Mouse (Mus musculus) A20 (cell line): Measurements from ENCODE around the gene Fam126a.

Experiments used
- DNase-seq: peaks from one replicate; pipeline ENCODE4 v3.0.0-alpha.2; 2011; ENCODE audit warnings: low read depth, low spot score

The Fam126a gene

DNA sequence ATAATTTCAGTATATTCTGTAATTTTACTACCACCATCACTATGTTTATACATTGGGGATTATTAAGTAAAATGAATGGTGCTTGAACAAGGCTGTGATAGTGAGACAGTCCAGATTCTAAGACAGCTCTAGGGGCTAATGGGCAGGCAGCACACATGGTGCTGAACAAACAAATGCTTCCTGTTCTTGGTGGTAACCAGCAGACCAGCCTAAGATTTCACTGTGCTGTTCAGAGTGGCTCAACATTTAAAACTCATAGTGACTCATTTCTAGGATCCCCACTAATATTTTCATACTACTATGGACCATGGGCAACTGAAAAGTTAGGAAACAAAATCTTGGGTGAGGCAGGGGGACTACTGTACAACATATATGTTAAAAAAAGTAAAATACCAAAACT, 10.1 kb upstream of the Fam126a start:
- no peak for DNase-seq

DNA sequence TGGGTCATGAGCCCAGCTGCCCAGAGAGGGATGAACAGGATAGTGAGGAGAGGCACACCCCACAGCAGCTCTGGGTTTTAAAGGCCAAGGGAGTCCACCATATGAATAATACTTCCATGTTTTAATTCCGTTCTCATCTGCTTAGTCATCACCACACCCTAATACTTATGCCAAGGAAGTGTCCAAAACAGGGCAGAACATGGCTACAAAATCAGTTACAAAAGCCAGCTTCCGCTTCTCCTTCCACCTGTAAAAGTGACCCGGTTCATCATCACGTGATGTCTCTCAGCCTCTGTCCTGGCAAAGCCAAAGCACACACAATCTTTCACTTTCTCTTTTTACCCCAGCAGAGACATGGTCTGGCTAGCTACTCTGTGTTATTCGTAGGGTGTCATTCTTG, 8.9 kb upstream of the Fam126a start:
- no peak for DNase-seq

DNA sequence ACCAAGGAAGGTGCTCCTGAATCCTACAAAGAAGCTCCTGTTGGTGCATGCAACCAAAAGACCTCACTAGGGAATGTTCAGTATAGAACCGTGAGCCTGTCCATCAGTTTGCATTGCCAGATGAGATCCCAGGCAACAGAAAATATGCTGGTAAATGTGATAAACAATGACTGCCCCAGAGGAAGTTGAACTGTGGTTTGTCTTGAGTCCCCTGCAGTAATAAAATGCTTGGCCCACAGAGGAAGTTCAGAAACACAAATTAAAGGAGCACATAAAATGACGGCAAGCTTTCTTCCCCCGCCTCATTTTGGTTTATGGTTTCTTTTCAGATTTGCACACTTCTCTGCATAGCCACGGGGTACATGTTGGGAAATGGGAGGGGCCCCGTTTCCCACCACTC, 8.3 kb upstream of the Fam126a start:
- DNase-seq: no peak

DNA sequence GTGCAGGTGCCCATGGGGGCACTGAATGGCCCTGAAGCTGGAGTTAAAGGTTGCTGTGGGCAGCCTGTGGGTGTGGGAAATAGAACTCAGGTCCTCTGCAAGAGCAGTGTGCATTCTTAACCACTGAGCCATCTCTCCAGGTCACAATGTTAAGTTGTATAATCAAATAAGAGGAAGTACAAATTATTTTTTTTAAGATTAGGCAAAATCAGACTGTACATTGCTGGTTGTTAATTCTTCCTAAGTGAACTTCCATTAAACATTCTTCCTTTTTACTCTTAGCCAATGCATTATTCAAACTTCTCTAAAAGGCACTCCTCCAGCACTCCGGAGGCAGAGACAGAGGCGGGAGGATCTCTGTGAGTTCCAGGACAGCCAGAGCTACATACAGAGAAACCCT, 7.7 kb upstream of the Fam126a start:
- no peak for DNase-seq

DNA sequence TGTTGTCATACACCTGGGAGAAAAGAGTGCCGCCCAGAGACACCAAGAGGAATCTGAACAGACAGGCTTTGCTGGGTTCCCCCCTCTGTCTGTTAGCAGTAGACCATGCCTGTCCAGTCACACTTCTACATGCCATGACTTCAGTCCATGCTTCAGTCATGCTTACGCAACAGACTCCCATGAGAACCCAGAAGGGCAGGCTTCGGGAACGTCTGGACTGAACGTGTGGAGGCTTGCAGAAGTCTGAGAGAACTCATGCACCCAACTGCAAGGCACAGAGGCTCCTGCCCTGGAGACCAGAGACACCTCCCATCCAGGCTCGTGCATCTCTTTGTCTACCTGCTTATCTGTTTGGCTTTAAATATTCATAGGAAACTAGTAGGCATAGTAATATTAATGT, 6.2 kb upstream of the Fam126a start:
- DNase-seq: no peak

DNA sequence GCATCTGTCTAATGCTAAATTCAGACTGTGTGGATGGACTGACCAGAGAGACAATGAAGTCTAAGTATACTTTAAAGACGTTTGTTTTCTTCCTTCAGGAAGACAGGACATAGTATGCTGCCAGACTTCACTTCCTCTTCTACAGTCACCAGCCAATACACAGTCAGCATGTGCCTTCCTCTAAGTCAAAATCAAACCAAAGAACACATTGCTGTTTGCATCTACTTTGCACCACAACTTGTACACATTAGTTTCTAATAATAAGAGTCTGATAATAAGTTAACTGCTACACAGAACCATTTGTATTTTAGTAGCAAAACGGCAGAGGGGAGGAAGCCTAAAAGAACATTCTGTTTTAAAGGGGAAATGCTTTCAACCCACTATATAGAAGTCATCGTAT, 4.5 kb upstream of the Fam126a start:
- peak; percentile 63 for DNase-seq

DNA sequence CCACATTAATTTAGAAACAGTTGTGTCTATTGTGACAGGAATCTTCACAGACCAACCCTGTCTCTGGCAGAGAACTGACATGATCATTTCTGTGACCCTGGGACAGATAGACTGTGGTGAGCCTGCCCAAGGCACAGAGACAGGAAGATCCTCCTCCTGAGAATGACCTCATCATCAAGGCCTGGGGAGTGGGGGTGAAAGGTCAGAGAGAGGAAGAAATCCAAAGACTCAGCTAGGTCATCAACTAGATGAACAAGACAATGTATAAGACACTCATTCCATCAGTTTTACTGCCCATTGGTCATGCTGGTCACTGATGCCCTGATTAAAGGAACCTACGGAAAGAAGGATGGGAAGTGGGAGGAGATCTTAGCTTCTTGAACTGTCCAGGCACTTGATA, 3.6 kb upstream of the Fam126a start:
- no peak for DNase-seq

DNA sequence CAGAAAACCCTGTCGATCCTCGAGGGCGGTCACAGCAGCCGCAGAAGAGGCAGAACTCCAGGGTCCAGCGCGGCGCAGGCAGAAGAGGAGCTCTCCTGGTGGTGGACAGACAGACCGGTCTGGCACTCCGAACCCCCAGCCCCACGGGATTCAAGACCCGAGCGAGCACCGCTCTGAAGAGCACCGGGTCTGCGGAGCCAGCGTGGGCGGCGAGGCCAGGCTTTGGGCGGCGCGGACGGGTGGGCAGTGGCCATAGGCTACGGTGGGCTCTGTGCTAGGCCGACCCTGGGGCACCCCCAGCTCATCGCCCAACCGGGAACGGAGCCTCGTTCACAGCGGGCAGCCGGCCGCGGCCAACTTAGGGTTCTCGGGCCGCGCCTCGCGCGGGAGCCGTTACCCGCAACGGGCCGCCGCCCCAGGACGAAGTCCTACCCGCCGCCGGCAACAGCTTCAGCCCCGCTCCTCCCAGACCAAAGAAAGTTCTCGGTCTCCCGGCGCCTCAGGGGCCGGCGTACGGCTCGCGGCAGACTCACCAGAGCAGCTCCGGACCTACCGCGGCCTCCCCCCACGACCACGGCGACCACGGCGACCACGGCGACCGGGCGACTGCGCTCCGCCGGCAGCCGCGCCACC, 428 bp downstream of the Fam126a start:
- DNase-seq: no peak

DNA sequence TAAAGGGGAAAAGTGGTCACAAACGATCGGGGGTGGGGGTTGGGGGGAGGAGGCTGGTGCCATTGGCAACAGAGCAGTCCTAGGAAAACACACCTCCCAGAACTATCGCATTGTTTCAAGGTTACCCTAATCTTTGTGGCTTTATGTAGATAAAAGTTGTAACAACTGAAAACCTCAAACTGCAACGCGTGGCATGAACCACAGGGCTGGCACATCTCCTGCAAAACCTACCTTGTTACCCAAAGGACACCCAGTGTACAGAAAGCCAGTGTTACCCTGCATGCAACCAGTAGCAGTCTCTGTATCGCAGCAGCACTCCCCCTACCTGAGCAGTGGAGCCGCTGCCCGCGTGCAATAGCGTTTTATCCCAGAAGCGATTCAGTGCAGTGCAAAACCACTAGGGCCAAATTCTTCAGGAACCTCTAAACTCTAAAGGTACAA, 1.1 kb downstream of the Fam126a start:
- peak; percentile 82 for DNase-seq

DNA sequence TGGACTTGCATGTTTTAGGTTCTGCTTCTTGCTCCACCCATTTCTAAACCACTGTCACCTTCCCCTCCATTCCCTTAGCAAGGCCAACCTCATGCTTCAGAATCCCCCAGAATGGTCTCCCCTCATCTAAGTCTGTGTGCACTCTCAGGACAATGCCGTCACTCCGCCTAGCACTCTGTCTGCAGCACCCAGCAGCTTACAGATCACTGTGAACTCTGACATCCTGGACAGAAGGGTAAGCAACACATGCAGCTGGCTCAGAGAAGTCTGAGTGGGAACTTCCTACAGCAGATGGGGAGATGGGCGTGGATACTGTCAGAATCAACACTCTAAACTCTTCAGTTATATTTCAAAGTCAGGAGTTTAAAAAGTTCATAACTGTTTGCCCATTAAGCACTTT, 5.5 kb downstream of the Fam126a start:
- DNase-seq: no peak

DNA sequence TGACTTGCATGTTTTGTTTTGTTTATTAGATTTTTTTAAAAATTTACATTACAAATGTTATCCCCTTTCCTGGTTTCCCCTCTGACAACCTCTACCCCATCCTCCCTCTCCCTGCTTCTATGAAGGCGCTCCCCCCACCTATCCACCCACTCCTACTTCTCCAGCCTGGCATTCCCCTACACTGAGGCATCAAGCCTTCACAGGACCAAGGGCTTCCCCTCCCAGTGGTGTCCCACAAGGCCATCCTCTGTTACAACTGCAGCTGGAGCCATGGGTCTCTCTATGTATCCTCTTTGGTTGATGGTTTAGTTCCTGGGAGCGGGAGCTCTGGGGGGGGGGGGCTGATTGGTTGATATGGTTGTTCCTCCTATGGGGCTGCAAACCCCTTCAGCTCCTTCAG, 7.3 kb downstream of the Fam126a start:
- DNase-seq: no peak

DNA sequence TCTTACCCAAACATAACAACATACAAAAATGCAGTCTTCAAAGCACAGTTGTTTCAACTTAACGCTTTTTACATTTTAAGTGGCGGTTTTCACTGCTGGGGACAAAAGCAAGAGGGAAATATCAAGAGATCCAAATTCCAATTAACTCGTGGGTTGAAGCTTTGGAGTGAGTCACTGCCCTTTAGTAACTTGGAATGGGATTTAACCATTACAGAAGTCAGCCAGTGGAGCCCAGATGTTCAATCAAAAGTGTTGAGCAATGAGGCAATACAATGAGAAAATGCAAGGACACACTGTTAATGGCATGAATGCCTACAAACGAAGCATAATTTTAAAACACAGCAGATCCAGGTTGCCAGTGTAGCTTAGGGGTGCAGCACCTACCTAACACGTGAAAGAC, 8.8 kb downstream of the Fam126a start:
- DNase-seq: no peak

DNA sequence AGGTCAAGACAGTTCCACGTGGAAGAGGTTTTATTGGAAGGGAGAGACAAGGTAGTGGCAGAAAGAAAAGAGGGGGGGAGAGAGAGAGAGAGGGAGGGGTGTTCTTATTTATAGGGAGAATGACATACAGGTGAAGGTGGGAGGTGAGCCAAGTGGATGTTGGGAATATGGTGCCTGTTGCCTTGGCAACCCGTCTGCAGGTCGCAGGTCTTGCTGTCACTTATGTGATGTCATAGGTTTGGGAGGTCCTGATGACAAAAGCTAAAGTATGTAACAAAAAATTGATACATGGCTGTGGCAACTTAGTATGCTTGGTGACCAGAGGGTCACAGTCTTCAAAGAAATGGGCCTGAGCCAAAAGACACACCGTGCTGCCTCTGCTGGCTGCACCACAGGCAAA, 10.1 kb downstream of the Fam126a start:
- DNase-seq: no peak

DNA sequence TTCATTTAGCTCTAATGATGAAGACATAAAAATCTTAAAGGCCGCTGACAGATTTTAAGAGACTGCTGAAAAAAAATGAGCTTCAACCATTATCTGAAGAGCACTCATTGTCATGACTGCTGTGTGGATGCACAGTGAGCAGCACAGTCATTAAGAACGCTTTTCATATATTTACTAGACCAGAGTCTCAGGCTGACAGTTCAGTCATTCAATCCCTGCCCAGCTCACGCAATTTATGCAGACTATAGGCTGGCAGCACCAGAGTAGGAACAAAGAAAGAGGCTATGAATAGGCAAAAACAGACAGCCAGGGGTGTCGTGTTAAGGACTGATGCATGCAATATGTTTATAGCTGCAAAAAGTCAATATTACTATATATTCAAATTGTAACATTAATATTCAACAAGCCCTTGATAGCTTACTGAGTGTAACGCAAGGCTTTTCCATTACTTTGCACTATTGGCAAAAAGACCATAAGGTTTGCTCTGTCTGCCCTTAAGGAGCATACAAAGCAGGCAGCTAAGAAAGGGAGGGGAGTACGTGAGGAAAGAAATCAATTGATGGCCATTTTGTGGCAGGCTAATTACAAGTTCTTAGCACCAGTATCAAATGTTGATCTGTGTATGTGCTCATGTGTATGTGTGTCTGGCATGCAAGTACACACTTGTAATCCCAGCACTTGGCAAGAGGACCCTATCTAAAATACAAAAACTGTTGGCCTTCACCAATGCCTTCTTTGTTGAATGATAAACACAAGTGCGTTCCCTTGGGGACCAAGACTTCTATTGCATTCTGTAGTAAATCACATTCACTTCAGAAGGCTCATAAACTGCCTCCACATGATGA, 10.9 kb downstream of the Fam126a start:
- no peak for DNase-seq

DNA sequence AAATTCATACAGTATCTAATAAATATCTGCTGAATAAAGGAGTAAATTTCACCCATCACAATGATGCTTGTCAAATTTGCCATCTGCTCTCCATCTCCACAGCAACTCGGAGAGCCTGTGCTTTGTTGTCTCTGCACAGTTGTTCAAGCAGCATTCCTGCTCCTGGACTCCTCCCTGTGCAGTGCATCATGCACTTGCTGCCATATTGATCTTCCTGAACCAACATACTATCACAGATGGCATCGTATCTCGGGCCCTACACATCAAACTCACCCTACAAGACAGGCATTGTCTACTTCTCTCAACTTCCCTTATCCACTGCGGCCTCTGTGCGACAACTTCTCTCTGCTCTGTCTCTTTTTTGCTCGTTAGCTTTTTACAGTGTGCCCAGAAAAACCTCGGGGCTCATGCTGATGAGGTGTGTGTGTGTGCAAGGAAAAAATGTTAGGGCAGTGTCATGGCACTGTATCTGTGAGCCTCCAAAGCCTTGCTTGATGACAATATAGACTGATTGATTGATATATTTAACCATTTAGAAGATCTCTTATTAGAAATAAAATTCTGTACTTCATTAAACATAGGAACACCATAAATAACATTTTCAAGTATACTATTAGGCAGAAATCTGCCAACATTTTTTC, 11.7 kb downstream of the Fam126a start:
- no peak for DNase-seq

DNA sequence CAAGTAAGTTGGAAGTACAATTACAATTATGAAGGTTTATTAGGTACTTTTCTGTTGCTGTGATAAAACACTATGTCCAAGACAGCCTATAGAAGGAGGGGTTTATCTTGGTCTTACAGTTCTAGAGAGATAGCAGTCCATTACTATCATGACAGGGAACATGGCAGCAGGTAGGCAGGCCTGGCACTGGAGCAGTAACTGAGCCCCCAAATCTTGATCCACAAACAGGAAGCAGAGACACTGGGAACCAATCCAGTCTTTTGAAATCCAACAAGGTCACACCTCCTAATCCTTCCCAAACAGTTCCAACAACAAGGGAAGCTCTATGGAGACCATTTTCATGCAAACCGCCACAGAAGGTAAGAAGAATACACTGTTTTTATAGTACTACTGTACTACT, 13.6 kb downstream of the Fam126a start:
- DNase-seq: no peak

DNA sequence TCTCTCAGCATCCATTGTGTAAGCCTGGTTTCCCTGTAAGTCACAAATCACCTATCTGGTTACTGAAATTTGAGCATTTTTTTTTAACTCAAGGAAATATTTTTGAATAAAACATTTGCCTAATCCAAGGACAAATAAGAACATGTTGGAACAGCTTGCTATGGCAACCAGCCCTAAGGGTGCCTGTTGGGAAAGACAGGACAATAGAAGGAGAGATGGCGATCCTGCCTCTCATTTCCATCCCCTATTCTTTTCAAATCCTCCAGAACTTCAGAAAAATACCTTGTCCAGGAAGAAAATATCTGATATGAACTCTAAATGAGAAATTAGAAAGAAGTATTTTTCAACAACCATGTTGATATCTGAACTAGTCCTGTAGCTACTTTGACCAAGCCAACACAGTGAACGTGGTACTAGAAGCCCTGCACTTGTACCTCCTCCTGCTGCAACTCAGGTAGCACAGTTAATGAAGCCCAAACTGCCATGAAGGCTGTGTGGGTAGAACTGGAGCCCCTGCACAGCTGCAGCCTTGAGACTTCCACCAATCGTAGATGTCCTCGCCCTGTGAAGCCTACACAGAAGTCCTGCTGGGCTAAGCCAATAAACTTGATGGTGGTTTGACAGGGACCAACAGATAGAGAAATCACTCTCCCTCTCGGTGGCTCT, 17.0 kb downstream of the Fam126a start:
- DNase-seq: no peak

DNA sequence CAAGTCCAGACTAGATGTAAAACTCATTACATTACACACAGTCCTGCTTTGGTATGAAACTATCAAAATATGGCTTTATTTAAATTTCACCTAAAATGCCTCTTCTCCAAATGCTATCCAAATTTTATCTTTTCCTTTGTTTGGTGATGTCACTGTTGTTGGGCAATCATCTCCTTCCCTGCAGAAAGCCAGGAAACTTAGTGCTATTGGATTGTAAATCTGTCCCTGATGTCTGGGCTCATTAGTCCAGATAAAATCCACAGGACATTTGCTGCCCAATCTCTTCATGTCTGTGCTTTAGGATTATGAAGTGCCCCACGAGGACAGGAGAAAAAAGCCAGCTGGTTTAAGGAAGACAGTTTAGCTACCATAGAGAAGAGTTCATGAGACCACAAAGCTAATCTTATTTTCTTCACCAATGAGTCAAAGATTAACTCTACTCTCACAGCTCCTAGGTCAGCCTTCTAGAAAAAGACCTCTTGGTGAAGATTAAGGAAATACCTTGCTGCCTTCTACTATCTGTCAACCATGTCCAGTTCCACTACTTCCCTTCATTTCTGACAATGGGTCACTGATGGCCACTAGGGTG, 31.3 kb downstream of the Fam126a start:
- DNase-seq: no peak

DNA sequence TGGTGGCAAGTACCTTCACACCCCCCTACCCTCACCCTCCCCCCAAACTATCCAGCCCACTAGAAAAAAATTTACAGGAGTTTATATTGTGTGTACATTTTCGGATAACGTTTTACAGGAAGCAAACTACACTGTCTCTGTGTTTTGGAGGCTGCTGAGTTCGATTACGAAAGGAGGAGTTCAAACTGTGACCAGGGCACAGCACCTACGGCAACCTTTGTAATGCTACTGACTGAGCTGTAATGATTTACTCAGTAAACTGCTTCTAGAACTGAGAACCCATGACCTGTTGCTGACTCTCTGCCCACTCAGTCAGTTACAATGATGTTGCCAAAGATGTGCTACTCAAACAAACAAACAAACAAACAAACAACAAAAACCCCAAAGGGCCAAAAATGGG, 34.5 kb downstream of the Fam126a start:
- DNase-seq: no peak

DNA sequence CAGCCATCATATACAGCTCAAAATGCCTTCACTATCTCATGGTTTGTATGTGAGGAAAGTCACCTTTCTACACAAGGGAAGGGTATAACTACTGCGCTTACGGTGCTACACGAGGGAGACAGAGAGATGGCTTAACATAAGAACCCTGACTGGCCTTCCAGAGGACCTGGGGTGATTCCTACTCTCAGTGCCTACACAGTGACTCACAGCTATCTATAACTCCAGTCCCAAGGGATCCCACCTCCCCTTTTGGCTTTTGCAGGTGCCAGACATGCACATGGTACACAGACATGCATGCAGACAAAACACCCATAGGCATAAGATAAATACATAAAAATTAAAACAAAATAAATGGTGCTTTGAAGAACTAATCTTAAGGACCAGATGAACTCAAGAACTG, 35.6 kb downstream of the Fam126a start:
- no peak for DNase-seq

DNA sequence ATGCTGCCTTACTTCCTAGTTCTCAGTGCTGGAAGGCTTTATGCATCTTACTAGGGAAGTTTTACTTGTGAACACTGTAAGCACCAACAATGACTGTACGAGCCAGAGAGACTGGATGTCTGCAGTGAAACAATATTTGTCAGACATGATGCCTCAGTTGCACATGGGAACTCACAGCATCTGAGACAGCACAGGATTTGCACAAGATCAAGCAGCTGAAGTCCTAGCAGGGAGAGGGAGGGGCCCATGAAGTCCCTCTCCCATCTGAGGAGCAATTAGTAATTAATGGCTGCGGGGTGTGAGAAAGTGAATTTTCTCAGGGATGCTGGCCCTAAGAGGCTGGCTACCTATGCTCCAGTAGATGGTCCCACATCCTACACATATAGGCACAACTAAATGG, 36.3 kb downstream of the Fam126a start:
- DNase-seq: no peak

DNA sequence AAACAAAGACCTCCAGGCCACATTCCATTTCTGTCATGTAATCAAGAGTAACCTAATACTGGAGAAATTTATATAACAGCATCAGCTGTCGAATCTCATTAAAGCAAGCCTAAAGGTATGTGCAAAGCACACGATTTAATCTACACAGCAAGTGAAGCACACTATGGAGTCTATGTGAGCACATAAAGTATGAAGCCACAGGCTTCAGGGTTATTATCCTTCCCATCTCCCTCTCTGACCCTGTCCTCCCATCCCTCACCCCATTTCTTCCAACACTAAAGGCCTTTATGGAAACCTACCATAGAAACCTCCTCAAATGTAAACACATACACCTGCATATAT, 37.0 kb downstream of the Fam126a start:
- DNase-seq: no peak
